Mouse (Mus musculus) lung, postnatal 4 days (tissue): ENCODE results near the gene Kdelc1.
A peak's percentile ranks its signal among the peaks of the same experiment; 100 is the strongest.

Source experiments
- DNase-seq, 2 experiments: peaks; one replicate each; pipeline ENCODE4 v3.0.0; 2021

Gene Kdelc1

DNA sequence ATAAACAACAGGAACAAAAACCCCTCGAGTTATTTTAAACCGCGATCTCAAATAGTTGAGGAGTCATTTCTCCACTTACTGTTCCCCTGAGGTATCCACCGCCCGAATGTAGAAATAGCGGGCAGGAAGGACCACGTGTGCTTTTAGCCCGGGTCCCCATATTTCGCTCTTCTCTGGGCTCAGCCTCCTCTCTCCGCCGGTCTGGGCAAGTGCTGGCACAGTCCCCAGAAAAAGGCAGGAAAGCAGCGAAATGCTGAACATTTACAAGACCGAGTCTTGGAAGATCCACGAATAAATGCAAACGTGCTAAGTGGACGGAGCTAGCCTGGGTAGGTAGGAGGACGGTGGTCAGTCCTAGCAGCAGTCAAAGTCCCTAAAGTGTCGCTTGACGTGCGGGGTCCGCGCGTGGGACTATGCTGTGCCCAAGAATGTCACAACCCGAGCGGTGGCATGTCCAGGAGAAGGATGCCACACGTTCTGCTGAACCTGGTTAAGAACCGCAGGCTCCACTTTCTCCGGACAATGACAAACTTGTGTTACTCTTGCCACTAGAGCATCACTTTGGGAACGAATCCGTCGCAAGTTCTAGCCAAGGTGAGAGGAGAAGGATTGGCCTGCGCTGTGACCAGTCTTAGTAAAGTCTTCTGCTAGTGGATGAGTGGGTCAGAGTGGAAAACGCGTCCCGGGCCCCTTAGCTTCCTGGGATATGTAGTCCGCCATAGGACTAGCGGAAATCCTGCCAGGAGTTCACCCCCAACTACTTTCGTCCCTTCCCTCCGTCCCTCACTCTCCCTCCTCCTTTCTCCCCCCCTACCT is at the start of gene Kdelc1, which contains the start of gene Bivm:
TSS of gene Kdelc1 (minus strand) at position 570 of the 816 bp plus-strand sequence.
TSS of gene Bivm (plus strand) at position 719 of the 816 bp plus-strand sequence.
- DNase-seq = peak; percentile 90 to 94

DNA sequence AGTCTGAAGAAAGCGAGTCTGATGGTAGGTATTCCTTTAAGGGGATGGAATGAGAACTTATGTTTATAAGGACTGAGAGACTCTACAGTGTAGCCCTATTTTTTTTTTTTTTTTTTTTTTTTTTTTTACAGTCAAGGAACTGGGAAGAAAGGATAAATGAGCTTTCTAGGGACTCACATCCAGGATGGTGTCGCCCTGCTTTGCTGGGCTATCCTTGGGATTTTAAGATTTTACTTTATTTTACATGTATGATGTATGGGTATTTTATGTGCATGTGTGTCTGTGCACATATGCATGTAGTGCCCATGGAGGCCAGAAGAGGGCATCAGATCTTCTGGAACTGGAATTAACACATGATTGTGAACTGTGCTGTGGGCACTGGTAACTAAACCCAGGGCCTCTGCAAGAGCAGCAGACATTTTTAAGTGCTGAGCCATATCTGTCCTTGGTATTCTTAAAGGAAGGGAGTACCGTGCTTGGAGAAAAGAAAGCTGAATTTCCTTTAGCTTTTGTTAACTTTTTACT is 49.3 kb upstream of the Kdelc1 start:
- no peak for DNase-seq

- no peak for DNase-seq
Measured at GRCm38 (mm10) chr1:44162389-44162788, 43.8 kb upstream of the Kdelc1 start.

DNA sequence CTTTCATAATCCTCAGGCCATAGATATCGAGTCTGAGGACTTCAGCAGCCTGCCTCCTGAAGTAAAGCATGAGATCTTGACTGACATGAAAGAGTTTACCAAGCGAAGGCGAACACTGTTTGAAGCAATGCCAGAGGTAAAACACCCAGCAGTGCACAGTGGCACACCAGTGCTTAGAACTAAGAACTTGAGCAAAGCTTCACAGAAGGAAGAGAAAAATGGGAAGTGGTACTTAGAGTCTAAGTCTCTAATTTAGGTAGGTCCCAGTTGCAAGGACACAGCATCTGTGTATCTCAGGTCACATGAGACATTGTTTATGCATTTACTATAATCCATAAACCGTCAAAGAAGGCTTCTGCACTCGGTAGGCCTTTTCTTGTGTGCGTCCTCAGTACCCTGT is 43.2 kb upstream of the Kdelc1 start:
- DNase-seq = no peak

DNA sequence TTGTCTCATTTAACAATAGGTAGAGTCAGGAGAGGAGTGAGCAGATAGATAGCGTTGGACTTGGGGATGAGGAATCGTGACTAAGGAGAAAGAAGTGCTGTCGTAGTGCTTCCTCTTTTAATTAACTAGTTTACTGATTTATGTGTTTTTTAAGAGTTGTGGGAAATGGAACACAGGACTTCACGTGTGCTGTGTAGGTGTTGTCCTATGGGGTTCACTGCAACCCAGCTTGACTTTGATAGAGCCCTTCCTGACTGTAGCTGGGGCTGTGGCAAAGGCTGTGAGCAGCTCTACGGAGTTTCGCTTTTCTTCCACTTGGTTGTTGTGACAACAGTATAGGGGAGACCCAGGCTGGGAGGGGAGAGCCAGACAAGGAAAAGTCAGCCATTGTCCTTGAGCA is 39.7 kb upstream of the Kdelc1 start:
- DNase-seq = no peak

GRCm38 (mm10) chr1:44155287-44155686 is 36.7 kb upstream of the Kdelc1 start:
- no peak for DNase-seq

DNA sequence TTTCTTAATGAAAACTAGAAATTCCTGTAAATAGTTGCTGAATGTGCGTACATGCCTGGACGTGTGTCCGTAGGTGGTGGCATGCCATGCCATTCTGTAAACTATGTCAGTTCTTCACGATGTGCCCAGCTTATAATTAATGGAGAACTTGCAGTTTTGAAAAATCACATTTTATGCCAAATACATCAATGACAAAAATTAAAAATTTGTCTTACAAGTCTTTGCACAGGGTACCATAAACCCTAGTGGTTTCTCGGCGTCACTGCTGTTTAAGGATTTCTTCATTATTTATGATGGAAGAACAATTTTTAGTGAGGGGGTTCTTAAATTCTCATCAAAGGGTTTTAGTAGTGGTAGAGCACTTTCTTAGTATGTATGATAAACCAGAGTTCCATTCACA is 30.1 kb upstream of the Kdelc1 start:
- DNase-seq = no peak

DNA sequence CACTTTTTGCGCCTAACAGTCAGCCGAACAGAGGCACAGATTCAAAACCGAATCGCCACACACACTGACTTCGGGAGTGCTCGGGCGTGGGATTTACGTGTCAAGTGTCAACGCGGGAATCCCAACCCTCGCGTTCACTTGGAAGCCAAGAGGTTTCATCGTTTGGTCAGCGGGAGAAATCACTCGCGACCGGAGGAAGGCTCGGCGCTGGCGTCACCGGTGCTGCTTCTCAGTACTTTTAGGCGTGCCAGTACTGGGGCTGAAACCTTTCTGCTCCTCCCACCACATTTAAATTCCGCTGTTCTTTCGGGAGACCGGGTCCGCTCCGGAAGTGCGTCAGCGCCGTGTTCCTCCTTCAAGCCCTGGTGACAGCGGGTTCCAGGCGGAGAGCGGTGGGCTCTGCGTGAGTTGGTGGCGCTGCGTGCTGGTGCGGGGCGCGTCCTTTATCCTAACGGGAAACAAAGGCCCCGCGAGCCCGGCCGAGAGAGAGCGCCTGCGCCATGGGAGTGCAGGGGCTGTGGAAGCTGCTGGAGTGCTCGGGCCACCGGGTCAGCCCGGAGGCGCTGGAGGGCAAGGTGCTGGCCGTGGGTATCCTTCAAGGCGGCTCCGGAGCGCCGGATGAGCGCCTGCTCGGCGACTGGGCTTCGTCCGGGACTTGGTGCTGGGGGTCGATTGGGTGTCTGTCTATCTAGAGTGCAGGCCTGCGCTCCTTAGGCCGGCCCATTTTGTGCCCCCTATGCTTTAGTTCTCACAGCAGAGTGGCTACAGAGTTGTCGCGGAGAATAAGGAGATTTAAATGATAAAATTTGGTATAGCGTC is 29.2 kb upstream of the Kdelc1 start, which contains the start of gene Ercc5:
TSS of gene Ercc5 (plus strand) at position 182 of the 819 bp plus-strand sequence.
- DNase-seq = peak; percentile 87 to 90

DNA sequence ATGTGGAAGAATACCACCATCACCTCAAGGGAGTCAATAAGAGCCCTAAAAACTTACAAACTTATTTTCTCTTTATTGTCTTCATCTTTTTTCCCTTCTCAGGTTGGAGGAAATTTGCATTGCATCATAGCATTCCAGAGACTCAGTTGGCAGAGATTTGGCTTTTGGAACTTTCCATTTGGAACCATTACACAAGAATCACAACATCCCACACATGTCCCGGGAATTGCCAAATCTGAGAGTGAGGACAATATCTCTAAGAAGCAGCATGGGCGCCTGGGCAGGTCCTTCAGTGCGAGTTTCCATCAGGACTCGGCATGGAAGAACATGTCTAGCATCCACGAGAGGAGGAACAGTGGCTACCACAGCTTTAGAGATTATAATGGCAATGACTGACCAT is 24.1 kb upstream of the Kdelc1 start:
- DNase-seq = no peak

- no peak for DNase-seq
Measured at GRCm38 (mm10) chr1:44140232-44140631, 21.6 kb upstream of the Kdelc1 start.

GRCm38 (mm10) chr1:44129929-44130581 is 11.4 kb upstream of the Kdelc1 start:
- DNase-seq = no peak

DNA sequence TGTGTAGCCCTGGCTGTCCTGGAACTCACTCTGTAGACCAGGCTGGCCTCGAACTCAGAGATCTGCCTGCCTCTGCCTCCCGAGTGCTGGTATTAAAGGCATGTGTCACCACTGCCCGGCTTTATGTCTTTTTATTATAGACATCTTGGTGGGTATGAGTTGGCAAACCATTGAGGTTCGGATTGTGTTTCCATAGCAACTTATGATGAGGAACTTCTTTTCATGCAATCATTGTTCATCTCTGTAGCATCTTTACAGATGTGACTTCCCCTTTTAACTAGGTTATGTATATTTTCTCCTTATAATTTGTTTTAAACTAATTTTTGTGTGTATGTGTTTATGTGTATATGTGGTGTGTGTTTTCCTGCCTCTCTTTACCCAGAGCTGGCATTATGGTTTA is 7.0 kb upstream of the Kdelc1 start:
- DNase-seq = no peak

GRCm38 (mm10) chr1:44122256-44122655 is 3.6 kb upstream of the Kdelc1 start:
- no peak for DNase-seq

- no peak for DNase-seq
Measured at GRCm38 (mm10) chr1:44120074-44120406, 1.4 kb upstream of the Kdelc1 start.

- DNase-seq = peak; percentile 89 to 92
Measured at GRCm38 (mm10) chr1:44119201-44120073, 829 bp upstream of the Kdelc1 start.

GRCm38 (mm10) chr1:44117571-44117970 is 1.0 kb downstream of the Kdelc1 start:
- DNase-seq = no peak

DNA sequence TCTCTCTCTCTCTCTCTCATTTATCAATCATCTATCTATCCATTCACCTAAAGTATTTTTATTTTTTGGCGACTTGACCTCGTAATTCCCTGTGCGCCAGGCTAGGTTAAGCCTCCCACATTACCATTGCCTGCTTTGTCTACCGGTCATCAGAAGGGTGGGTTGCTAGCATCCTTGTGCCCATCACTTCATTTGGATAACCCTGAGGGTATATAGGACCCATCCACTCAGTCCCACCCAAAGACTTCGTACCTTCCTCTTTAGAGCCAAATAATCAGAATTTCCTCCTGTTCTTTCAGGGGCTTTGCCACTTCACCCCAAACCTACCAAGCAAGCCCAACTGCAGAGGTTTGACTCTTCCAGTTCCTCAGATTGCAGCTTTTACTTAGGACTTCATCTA is 15.7 kb downstream of the Kdelc1 start:
- DNase-seq = no peak

- DNase-seq = peak; percentile 95 to 97
Measured at GRCm38 (mm10) chr1:44102259-44102717, 16.3 kb downstream of the Kdelc1 start, which contains the start of gene Tex30. Gene Tex30 (minus strand): TSS chr1:44102441.

GRCm38 (mm10) chr1:44101448-44102225 is 17.0 kb downstream of the Kdelc1 start:
- peak; percentile 26 to 43 for DNase-seq

DNA sequence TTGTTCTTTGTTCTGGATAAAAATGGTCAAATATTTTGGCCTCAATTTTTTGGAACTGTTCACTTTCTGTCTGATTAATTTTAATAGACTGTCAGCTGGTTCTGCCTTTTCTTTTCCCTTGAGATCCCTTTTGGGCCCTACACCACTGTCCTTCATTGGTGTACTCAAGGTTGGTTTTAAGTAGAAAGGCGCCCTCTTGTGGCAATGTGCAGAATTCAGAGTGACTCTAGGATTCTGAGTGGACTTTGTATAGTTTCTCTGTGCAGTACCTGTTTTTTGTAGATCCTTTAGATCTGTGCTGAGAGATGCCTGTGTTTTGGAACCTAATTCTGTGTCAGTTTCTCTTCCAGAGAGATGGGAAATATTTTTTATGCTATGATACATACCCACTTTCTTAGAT is 54.0 kb downstream of the Kdelc1 start:
- DNase-seq = peak in 1 of 2 experiments; percentile 64

DNA sequence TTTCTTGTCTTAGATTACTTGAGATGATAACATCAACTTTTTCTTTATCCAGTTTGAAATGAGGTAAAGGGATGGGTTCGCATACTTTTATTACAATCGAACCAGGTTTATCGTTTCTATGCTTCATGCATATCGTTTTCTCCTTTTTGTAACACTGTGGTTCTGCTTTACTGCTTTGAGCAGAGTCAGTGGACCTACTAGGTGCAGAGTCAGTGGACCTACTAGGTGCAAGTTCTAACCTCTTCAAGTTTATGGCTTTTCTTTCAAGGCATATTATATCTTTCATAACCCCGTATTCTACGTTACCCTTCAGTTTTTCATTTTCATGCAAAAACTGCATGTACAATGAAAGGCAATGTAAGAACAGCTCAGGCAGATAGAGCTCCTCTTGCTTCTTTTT is 55.2 kb downstream of the Kdelc1 start:
- DNase-seq = no peak
